Mouse (Mus musculus): ENCODE results near the gene Gm4756. TPM values are rescaled to one million over a fixed set of nuclear protein-coding genes. Genes with fewer than 3 reads are reported as not detected.

Gene Gm4756
- polyA plus RNA-seq, 1 experiment, result not detected

GRCm38 (mm10) chr12:72554347-72554746, 95.1 kb downstream of the Gm4756 start:
- no peak for TF ChIP-seq GATA1 (IDR thresholded peaks at IDR 0.05; ENCODE audit: low read length)

DNA sequence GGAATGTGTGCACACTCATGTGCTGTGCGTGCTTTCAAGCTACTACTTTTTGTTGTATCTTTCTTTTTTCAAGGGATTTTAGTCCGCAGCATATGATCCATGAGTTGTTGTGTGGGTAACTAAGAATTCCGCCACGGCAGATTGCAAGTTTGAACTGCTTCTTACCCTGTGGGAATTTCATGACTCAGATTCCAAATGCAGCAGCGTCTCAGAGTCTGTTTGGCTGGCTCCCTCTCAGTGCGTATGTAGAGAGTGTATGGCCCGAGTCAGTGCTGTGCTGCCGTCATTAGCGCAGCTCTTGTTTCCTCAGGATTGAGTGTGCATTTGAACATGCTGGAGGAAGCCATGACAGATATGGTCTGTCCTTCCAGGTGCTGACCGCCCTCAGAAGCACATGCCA, 110.9 kb downstream of the Gm4756 start:
- no peak for TF ChIP-seq GATA1 (IDR thresholded peaks at IDR 0.05; ENCODE audit: low read length)

DNA sequence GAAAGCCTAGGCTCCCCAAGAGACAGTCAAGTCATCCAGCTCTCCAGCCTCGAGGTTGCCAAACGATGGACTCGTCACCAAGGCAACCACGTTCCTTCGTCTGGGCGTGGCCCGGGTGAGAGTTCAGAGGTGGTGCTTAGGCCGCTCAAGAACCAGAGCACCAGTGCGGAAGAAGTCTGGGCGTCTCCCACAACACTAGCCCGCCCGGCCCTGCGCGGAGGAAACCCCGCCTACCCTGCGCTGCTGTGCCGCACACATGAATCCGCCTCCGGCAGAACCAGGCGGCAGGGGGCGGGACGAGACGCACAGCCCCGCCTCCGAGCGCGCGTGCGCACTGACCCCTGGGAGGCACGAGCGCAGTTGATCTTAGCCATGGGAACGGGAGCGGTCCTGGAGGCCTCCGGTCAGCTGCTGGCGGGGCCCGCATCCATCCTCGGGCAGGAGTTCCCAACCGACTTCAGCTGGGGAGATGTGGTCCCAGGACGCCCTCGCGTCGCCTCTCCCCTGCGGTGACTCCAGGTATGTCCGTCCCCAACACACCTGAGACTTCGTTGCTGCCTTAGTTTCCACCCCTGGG, 113.4 kb downstream of the Gm4756 start, which contains the start of gene Pcnx4:
Gene Pcnx4, plus strand, starts transcription at position 363 of the 577 bp plus-strand sequence.
- TF ChIP-seq GATA1 (IDR thresholded peaks at IDR 0.05; ENCODE audit: low read length), result no peak

DNA sequence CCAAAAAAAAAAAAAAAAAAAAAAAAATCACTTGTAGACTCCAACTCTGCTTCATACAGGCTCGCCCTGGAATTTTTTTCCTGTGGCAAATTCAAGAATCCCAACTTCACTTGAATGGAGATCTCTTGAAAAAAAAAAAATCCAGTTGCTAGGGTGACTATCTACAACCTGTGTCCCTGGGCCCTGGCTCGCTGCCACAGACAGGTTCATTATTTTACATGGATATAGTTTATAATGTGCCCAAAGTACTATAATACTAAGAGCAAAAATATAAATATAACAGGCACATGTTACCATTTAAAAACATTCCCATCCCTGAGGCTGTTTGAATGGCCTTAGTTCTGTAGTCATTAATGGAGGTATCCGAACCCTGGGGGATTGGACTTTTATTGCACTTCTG, 113.9 kb downstream of the Gm4756 start:
- TF ChIP-seq GATA1 (IDR thresholded peaks at IDR 0.05; ENCODE audit: low read length), result no peak

GRCm38 (mm10) chr12:72533986-72534385, 115.5 kb downstream of the Gm4756 start:
- TF ChIP-seq GATA1 (IDR thresholded peaks at IDR 0.05; ENCODE audit: low read length), result no peak

DNA sequence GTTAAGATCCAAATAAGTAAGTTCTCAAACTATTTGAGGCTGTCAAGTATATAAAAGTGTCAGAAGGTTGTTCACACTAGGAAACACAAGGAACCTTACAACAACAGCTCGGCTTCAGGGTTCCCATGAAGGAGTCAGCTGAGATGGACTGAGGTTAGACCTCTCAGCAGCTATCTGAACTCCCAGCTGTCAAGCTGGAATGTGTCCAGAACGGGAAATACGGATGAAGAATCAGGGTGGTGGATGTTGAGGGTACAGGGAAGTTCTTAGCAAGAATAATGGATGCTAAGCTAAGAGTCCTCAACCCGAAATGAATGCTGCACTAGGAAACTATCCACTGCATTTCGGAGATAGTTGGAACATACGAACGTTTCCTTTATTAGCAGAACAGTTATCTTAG, 117.2 kb downstream of the Gm4756 start:
- TF ChIP-seq GATA1 (IDR thresholded peaks at IDR 0.05; ENCODE audit: low read length), result no peak

Other genes with a start within 250 kb of the Gm4756 start
- not detected in 2 replicates for gene Rtn1, start 240.6 kb downstream of the Gm4756 start, polyA plus RNA-seq (2012)
- gene Lrrc9, start 207.8 kb downstream of the Gm4756 start, polyA plus RNA-seq (2012), result not detected in 2 replicates
- gene Pcnx4, start 113.3 kb downstream of the Gm4756 start, polyA plus RNA-seq (2012), result 0.96 and 1.3 TPM in 2 replicates
- gene Dhrs7, start 15.2 kb upstream of the Gm4756 start, polyA plus RNA-seq (2012), result 1.4 and 3.2 TPM in 2 replicates
- gene Ppm1a, start 107.8 kb upstream of the Gm4756 start, polyA plus RNA-seq (2012), result 14.0 and 18.7 TPM in 2 replicates